Mouse (Mus musculus): ENCODE data around the gene Cd82. TPM values are rescaled to one million over a fixed set of nuclear protein-coding genes. Genes with fewer than 3 reads are reported as not detected.

The Cd82 gene
- polyA plus RNA-seq, 1 experiment, result 181 TPM

DNA sequence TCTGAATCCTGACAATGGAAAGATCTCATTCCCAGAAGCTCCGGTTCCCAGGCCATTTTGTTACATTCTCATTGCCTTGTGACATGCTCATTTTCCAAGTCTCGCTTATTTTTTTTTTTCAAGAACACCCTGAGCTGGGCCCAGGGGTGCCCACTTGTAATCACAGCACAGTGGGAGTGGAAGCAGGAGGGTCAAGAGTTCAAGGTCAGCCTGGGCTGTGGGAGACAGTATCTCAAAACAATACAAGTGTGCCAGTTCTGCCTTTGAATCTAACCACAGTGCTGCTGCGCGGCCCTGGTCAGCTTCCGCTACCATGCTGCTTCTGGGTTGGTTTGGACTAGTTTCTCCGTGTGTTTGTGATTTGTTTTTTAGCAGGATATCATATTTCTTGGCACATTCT, 59.7 kb downstream of the Cd82 start:
- 93% methylated on average over 6 of the region's 6 CpGs for WGBS
- no peaks in the 10 kb centered on the region for H3K27me3 ChIP-seq (ENCODE audit: control insufficient read depth, insufficient read depth, low read length)
- DNase-seq, result no peak
- no peaks in the 10 kb centered on the region for H3K36me3 ChIP-seq (ENCODE audit: control insufficient read depth, insufficient read depth, low read length)
- H3K27ac ChIP-seq (ENCODE audit: control insufficient read depth, insufficient read depth, low read length), result no peak overlapping the region
- H3K4me3 ChIP-seq (ENCODE audit: control insufficient read depth, insufficient read depth, low read length), result no peak overlapping the region
- no peak for TF ChIP-seq CTCF (IDR thresholded peaks at IDR 0.05; ENCODE audit: borderline replicate concordance, control insufficient read depth, extremely low read depth, insufficient read depth, low read length, poor library complexity)
- TF ChIP-seq POLR2A (IDR thresholded peaks at IDR 0.05; ENCODE audit: control insufficient read depth, extremely low read depth, insufficient read depth, low read length, poor library complexity), result no peak
- H3K4me1 ChIP-seq (replicated peaks; ENCODE audit: control insufficient read depth, insufficient read depth, low read length), result no peaks in the 10 kb centered on the region

DNA sequence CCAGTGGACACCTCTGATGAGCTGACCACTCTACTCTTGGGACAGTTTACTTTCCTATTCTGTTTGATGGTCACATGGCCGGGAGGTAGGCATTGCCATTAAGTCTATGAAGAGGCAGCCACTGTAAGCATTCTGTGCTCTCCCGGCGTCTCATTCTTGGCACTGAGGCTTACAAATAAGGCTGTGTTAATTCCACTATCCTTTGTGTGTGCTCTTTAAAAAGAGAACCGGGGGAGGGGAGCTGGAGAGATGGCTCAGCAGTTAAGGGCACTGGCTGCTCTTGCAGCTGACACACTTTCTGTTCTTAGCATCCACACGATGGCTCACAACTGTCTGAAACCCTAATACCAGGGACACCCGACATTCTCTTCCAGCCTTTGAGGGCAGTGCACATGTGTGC, 71.7 kb downstream of the Cd82 start:
- H3K4me1 ChIP-seq (replicated peaks; ENCODE audit: control insufficient read depth, insufficient read depth, low read length), result no peaks in the 10 kb centered on the region
- TF ChIP-seq CTCF (IDR thresholded peaks at IDR 0.05; ENCODE audit: borderline replicate concordance, control insufficient read depth, extremely low read depth, insufficient read depth, low read length, poor library complexity) (no peak), POLR2A (IDR thresholded peaks at IDR 0.05; ENCODE audit: control insufficient read depth, extremely low read depth, insufficient read depth, low read length, poor library complexity) (no peak)
- DNase-seq, result no peak
- no peaks in the 10 kb centered on the region for H3K27me3 ChIP-seq (ENCODE audit: control insufficient read depth, insufficient read depth, low read length)
- H3K4me3 ChIP-seq (ENCODE audit: control insufficient read depth, insufficient read depth, low read length), result no peak overlapping the region
- WGBS, result 75% methylated on average over 6 of the region's 6 CpGs
- H3K36me3 ChIP-seq (ENCODE audit: control insufficient read depth, insufficient read depth, low read length), result no peaks in the 10 kb centered on the region
- H3K27ac ChIP-seq (ENCODE audit: control insufficient read depth, insufficient read depth, low read length), result no peak overlapping the region

DNA sequence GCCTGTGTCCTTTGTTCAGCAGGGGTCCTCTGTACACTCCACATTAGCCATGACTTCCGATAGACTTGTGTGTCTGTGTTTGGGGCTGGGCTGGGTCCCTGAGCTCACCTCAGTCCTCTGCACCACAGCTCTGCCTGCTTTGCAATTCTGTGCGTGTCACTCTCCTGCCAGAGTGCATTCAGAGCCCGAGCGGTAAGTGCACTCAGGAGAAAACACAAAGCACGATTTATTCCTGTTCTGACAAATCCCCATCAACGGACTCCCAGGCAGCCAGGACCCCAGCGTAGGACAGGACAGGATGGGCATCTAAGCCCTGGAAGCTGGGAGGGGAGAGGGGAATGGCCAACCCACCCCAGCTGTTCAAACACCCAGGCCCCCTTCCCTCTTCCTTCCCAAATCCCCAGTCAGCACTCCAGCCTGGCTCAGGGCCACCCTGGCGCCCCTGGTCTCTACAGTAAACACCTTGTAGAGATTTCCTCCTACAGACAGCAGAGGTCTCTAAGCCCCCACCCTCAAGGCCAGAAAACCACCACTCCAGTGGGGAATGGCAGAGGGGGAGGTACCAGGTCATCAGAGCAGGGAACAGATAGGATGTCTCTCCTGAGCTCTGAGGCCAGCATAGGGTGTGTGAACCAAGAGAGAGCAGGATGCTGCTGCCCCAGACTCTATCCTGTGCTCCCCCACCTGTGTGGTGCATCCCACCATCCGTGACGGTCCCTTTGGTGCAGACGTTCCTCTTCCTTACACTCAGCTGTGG, 72.6 kb downstream of the Cd82 start:
- WGBS, result 65% methylated on average over 11 of the region's 11 CpGs
- no peak for TF ChIP-seq CTCF (IDR thresholded peaks at IDR 0.05; ENCODE audit: borderline replicate concordance, control insufficient read depth, extremely low read depth, insufficient read depth, low read length, poor library complexity)
- no peak for TF ChIP-seq POLR2A (IDR thresholded peaks at IDR 0.05; ENCODE audit: control insufficient read depth, extremely low read depth, insufficient read depth, low read length, poor library complexity)
- H3K27ac ChIP-seq (ENCODE audit: control insufficient read depth, insufficient read depth, low read length), result no peak overlapping the region

DNA sequence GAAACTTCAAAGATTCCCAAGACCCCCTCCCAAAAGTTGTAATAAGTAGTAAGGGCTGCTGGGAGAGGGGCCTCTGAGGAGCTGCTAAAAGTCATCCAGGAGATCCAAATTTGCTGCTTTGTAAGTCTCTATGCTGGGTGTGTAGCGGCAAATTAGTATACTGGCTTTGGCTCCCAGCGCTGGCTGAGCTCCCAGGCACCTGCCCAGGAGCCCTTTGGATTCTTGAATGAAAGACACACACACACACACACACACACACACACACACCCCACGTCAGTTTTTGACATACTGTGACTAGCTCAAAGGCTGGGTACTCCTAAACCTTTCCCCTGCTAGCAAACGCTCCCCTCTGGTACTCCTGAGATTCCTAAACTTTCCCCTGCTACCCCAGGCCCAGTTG, 76.0 kb downstream of the Cd82 start:
- H3K4me3 ChIP-seq (ENCODE audit: control insufficient read depth, insufficient read depth, low read length), result no peak overlapping the region
- WGBS, result 88% methylated on average over 4 of the region's 4 CpGs
- no peak for TF ChIP-seq CTCF (IDR thresholded peaks at IDR 0.05; ENCODE audit: borderline replicate concordance, control insufficient read depth, extremely low read depth, insufficient read depth, low read length, poor library complexity)
- TF ChIP-seq POLR2A (IDR thresholded peaks at IDR 0.05; ENCODE audit: control insufficient read depth, extremely low read depth, insufficient read depth, low read length, poor library complexity), result no peak
- H3K4me1 ChIP-seq (replicated peaks; ENCODE audit: control insufficient read depth, insufficient read depth, low read length), result no peaks in the 10 kb centered on the region
- no peaks in the 10 kb centered on the region for H3K36me3 ChIP-seq (ENCODE audit: control insufficient read depth, insufficient read depth, low read length)
- no peaks in the 10 kb centered on the region for H3K27me3 ChIP-seq (ENCODE audit: control insufficient read depth, insufficient read depth, low read length)
- DNase-seq, result no peak
- H3K27ac ChIP-seq (ENCODE audit: control insufficient read depth, insufficient read depth, low read length), result no peak overlapping the region

More for the DNA sequence above, 72.6 kb downstream of the Cd82 start:
- H3K36me3 ChIP-seq (ENCODE audit: control insufficient read depth, insufficient read depth, low read length), result no peaks in the 10 kb centered on the region
- H3K4me3 ChIP-seq (ENCODE audit: control insufficient read depth, insufficient read depth, low read length), result no peak overlapping the region
- DNase-seq, result no peak
- no peaks in the 10 kb centered on the region for H3K4me1 ChIP-seq (replicated peaks; ENCODE audit: control insufficient read depth, insufficient read depth, low read length)
- no peaks in the 10 kb centered on the region for H3K27me3 ChIP-seq (ENCODE audit: control insufficient read depth, insufficient read depth, low read length)

DNA sequence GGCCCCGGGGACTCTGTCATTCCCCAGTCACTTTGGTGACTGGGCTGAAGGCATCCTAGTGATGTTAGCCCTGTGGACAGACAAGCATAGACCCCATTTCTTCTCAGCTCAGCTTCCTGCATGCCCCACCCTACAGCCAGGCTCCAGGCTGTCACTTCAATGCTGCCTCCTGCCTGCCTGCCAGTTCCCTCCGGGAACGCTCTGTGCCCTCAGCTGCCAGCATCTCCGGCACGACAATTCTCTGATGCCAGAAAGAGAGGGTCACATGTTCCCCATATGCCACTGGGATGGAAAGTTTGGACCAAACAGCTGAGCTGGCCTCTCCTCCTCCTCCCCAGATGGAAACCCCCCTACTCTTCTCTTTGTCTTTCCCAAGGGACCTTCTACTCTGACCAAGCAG, 79.1 kb downstream of the Cd82 start:
- H3K27me3 ChIP-seq (ENCODE audit: control insufficient read depth, insufficient read depth, low read length), result no peaks in the 10 kb centered on the region
- H3K36me3 ChIP-seq (ENCODE audit: control insufficient read depth, insufficient read depth, low read length), result no peaks in the 10 kb centered on the region
- TF ChIP-seq CTCF (IDR thresholded peaks at IDR 0.05; ENCODE audit: borderline replicate concordance, control insufficient read depth, extremely low read depth, insufficient read depth, low read length, poor library complexity) (no peak), POLR2A (IDR thresholded peaks at IDR 0.05; ENCODE audit: control insufficient read depth, extremely low read depth, insufficient read depth, low read length, poor library complexity) (no peak)
- H3K27ac ChIP-seq (ENCODE audit: control insufficient read depth, insufficient read depth, low read length), result no peak overlapping the region
- no peak overlapping the region for H3K4me3 ChIP-seq (ENCODE audit: control insufficient read depth, insufficient read depth, low read length)
- no peak for DNase-seq
- no peaks in the 10 kb centered on the region for H3K4me1 ChIP-seq (replicated peaks; ENCODE audit: control insufficient read depth, insufficient read depth, low read length)
- 95% methylated on average over 5 of the region's 5 CpGs for WGBS

DNA sequence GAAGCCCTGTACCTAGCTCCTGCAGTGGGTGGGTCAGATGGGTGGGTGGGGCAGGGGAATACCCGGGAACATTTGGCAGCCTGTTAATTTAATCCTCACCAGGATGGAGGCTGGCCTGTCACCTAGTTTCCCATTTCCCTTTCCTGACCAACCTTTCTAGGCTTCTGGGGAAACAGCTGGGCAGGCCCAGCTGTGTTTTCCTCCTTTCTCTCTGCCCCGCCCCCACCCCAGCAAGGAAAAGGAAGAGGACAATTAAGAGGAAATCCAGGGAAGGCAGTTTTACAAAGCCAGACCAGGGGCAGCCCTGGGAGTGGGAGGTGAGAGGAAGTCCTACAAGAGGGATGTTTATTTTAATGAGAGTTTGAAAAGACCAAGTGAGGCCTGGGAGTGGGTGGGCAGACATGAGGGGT, 82.3 kb downstream of the Cd82 start:
- WGBS, result 51% methylated on average over 2 of the region's 2 CpGs
- Histone ChIP-seq H3K4me1 (replicated peaks; ENCODE audit: control insufficient read depth, insufficient read depth, low read length) (no peaks in the 10 kb centered on the region), H3K36me3 (ENCODE audit: control insufficient read depth, insufficient read depth, low read length) (no peaks in the 10 kb centered on the region), H3K27ac (ENCODE audit: control insufficient read depth, insufficient read depth, low read length) (no peak overlapping the region), H3K4me3 (ENCODE audit: control insufficient read depth, insufficient read depth, low read length) (no peak overlapping the region), H3K27me3 (ENCODE audit: control insufficient read depth, insufficient read depth, low read length) (no peaks in the 10 kb centered on the region)
- no peak for TF ChIP-seq CTCF (IDR thresholded peaks at IDR 0.05; ENCODE audit: borderline replicate concordance, control insufficient read depth, extremely low read depth, insufficient read depth, low read length, poor library complexity)
- no peak for TF ChIP-seq POLR2A (IDR thresholded peaks at IDR 0.05; ENCODE audit: control insufficient read depth, extremely low read depth, insufficient read depth, low read length, poor library complexity)
- no peak for DNase-seq
